Comparison of ENCODE assay signal across 8 mouse cellular contexts in genomic region chr5:43948748-43949275, GRCm38 (mm10). TPM values are rescaled to one million over a fixed set of nuclear protein-coding genes. Genes with fewer than 3 reads are reported as not detected.
DNase-seq lines count a peak whose midpoint lies in the region; ATAC-seq and TF ChIP-seq lines count a peak whose summit lies in the region.

No protein-coding gene starts in this region.

- no peaks in the 10 kb centered on the region for H3K9me3 ChIP-seq in forebrain, embryonic 10.5 days
- no peaks in the 10 kb centered on the region for H3K9me3 ChIP-seq in hindbrain, embryonic 10.5 days
- no peaks in the 10 kb centered on the region for H3K9me3 ChIP-seq in limb, embryonic 12.5 days
- H3K9me3 ChIP-seq in midbrain, embryonic 12.5 days = no peaks in the 10 kb centered on the region

- H3ac ChIP-seq in C2C12 (ENCODE audit: control insufficient read depth, insufficient read length, low read depth) = peak overlapping the region; percentile 61

- 2% methylated on average over 8 of the region's 8 CpGs for WGBS in forebrain, embryonic 10.5 days
- 4% methylated on average over 8 of the region's 8 CpGs for WGBS in hindbrain, embryonic 10.5 days
- 8% methylated on average over 8 of the region's 8 CpGs for WGBS in limb, embryonic 12.5 days
- 2% methylated on average over 8 of the region's 8 CpGs for whole genome bisulfite sequencing in midbrain, embryonic 12.5 days

- H3K4me3 ChIP-seq in C2C12 (ENCODE audit: insufficient read depth, poor library complexity, severe bottlenecking) = no peak overlapping the region
- H3K4me3 ChIP-seq in forebrain, embryonic 10.5 days = peak overlapping the region; percentile 51
- H3K4me3 ChIP-seq in hindbrain, embryonic 10.5 days = peak overlapping the region; percentile 51
- peak overlapping the region; percentile 5; the same call in 1 of the 2 replicates for H3K4me3 ChIP-seq in limb, embryonic 12.5 days (replicated peaks)
- peak overlapping the region; percentile 7; the same call in 1 of the 2 replicates for H3K4me3 ChIP-seq in midbrain, embryonic 12.5 days

- DNase-seq in forebrain, embryonic 10.5 days (ENCODE audit: extremely low spot score, low spot score) = peak; percentile 32
- peak; percentile 38 for DNase-seq in hindbrain, embryonic 10.5 days (ENCODE audit: low spot score)
- peak; percentile 29 for DNase-seq in thymus, postnatal 25 days
- DNase-seq in left cerebral cortex, postnatal 14 days (ENCODE audit: low spot score in 2 of 2) = no peak

- no peaks in the 10 kb centered on the region for H3K79me2 ChIP-seq in C2C12 (ENCODE audit: control insufficient read depth, insufficient read depth)

- H3K27ac ChIP-seq in forebrain, embryonic 10.5 days = peak overlapping the region; percentile 77
- peak overlapping the region; percentile 69 for H3K27ac ChIP-seq in hindbrain, embryonic 10.5 days
- H3K27ac ChIP-seq in limb, embryonic 12.5 days = peak overlapping the region; percentile 64; the same call in 1 of the 2 replicates
- no peak overlapping the region for H3K27ac ChIP-seq in midbrain, embryonic 12.5 days (replicated peaks)

- H3K4me2 ChIP-seq in limb, embryonic 12.5 days = peak overlapping the region; percentile 68
- H3K4me2 ChIP-seq in midbrain, embryonic 12.5 days (replicated peaks) = peak overlapping the region; percentile 61

- H3K36me3 ChIP-seq in C2C12 (ENCODE audit: control insufficient read depth, insufficient read depth) = no peaks in the 10 kb centered on the region
- no peaks in the 10 kb centered on the region for H3K36me3 ChIP-seq in forebrain, embryonic 10.5 days (replicated peaks)
- no peaks in the 10 kb centered on the region for H3K36me3 ChIP-seq in hindbrain, embryonic 10.5 days
- H3K36me3 ChIP-seq in limb, embryonic 12.5 days = no peaks in the 10 kb centered on the region
- H3K36me3 ChIP-seq in midbrain, embryonic 12.5 days = no peaks in the 10 kb centered on the region

- peaks cover 26% of the 10 kb centered on the region for H3K4me1 ChIP-seq in forebrain, embryonic 10.5 days
- H3K4me1 ChIP-seq in hindbrain, embryonic 10.5 days (replicated peaks) = peaks cover 22% of the 10 kb centered on the region
- H3K4me1 ChIP-seq in limb, embryonic 12.5 days (replicated peaks) = peaks cover 25% of the 10 kb centered on the region
- peaks cover 16% of the 10 kb centered on the region for H3K4me1 ChIP-seq in midbrain, embryonic 12.5 days

- no peak overlapping the region for H3K9ac ChIP-seq in limb, embryonic 12.5 days (replicated peaks)
- H3K9ac ChIP-seq in midbrain, embryonic 12.5 days (replicated peaks) = 0 out of 2 replicates have a peak overlapping the region, but pooled peaks have one; percentile 12

- no peaks in the 10 kb centered on the region for H3K27me3 ChIP-seq in C2C12 (ENCODE audit: control insufficient read depth, insufficient read depth, insufficient read length)
- H3K27me3 ChIP-seq in forebrain, embryonic 10.5 days (ENCODE audit: poor library complexity, severe bottlenecking) = peaks cover 4% of the 10 kb centered on the region; the same call in 1 of the 2 replicates
- H3K27me3 ChIP-seq in hindbrain, embryonic 10.5 days (ENCODE audit: insufficient read depth, poor library complexity, severe bottlenecking) = peaks cover 7% of the 10 kb centered on the region; the same call in 1 of the 2 replicates
- no peaks in the 10 kb centered on the region for H3K27me3 ChIP-seq in limb, embryonic 12.5 days
- peaks cover 5% of the 10 kb centered on the region; the same call in 1 of the 2 replicates for H3K27me3 ChIP-seq in midbrain, embryonic 12.5 days

- intact Hi-C loops in left cerebral cortex, postnatal 14 days (cut with DNase I) = no loop called here

- ATAC-seq in activated CD4-positive, CD25-positive, alpha-beta regulatory T cell, adult 4 months = peak; percentile 2
- no peak; the same call in 1 of the 2 replicates for ATAC-seq in limb, embryonic 12.5 days (ENCODE audit: insufficient number of reproducible peaks, insufficient read depth, low FRiP score, low TSS enrichment, low read depth)
- peak; percentile 24 for ATAC-seq in midbrain, embryonic 12.5 days (ENCODE audit: low FRiP score, low read depth)

- no peaks in the 10 kb centered on the region for H3K79me3 ChIP-seq in C2C12 (ENCODE audit: low read depth)

- no peak for TF ChIP-seq CTCF in C2C12 (IDR thresholded peaks at IDR 0.05; ENCODE audit: control insufficient read depth, insufficient read depth, insufficient read length)

TF ChIP-seq in C2C12, 6 proteins besides CTCF, POLR2A, EP300 and RAD21:
- TF ChIP-seq USF1 (IDR thresholded peaks at IDR 0.05; ENCODE audit: low read depth) (no peak), MAX (IDR thresholded peaks at IDR 0.05) (peak; percentile 65), MYOG (IDR thresholded peaks at IDR 0.05; ENCODE audit: control insufficient read depth, extremely low read depth, insufficient read length) (no peak), FOSL1 (IDR thresholded peaks at IDR 0.05; ENCODE audit: insufficient read depth, low read length, poor library complexity, severe bottlenecking) (peak; percentile 15), MYOD1 (IDR thresholded peaks at IDR 0.05; ENCODE audit: control insufficient read depth, insufficient read length, low read depth) (no peak)

RNA-seq across cellular contexts. Expression of gene Fgfbp1, which starts 32.8 kb away (rescaled TPM):
- 0.08 TPM for polyA plus RNA-seq in C2C12 (2012; fragmentation: generic; extraction: Trizol)
- polyA plus RNA-seq in activated CD4-positive, CD25-positive, alpha-beta regulatory T cell, adult 4 months (2017; shearing (Covaris generic)) = not detected
- polyA plus RNA-seq in forebrain, embryonic 10.5 days (2016; fragmentation: Nextera tagmentation; extraction: Ambion mirVana) = 0.71 and 0.89 TPM in 2 replicates
- 4.3 and 4.7 TPM in 2 replicates for polyA plus RNA-seq in hindbrain, embryonic 10.5 days (2016; fragmentation: Nextera tagmentation; extraction: Ambion mirVana)
- 3.2 and 4.5 TPM in 2 replicates for polyA plus RNA-seq in limb, embryonic 12.5 days (2016; fragmentation: Nextera tagmentation; extraction: Ambion mirVana)
- polyA plus RNA-seq in midbrain, embryonic 12.5 days (2016; fragmentation: Nextera tagmentation; extraction: Ambion mirVana) = 0.80 and 0.97 TPM in 2 replicates
- 1 to 10 TPM; 5.5 to 6.8 TPM for total RNA-seq in left cerebral cortex, postnatal 14 days (2021)

RNA-seq across cellular contexts. Expression of gene Gm7879, which starts 35.9 kb away (rescaled TPM):
- polyA plus RNA-seq in C2C12 (2012; fragmentation: generic; extraction: Trizol) = 33.0 TPM
- polyA plus RNA-seq in activated CD4-positive, CD25-positive, alpha-beta regulatory T cell, adult 4 months (2017; shearing (Covaris generic)) = 1 to 10 TPM in 1 of 2 experiments, not detected in 1; 7.7 TPM
- 0.63 and 1.1 TPM in 2 replicates for polyA plus RNA-seq in forebrain, embryonic 10.5 days (2016; fragmentation: Nextera tagmentation; extraction: Ambion mirVana)
- polyA plus RNA-seq in hindbrain, embryonic 10.5 days (2016; fragmentation: Nextera tagmentation; extraction: Ambion mirVana) = not detected in 2 replicates
- polyA plus RNA-seq in limb, embryonic 12.5 days (2016; fragmentation: Nextera tagmentation; extraction: Ambion mirVana) = 0.87 TPM in 1 of 2 replicates, not detected in the other
- not detected in 2 replicates for polyA plus RNA-seq in midbrain, embryonic 12.5 days (2016; fragmentation: Nextera tagmentation; extraction: Ambion mirVana)
- total RNA-seq in left cerebral cortex, postnatal 14 days (2021) = 10 to 100 TPM; 11.0 to 12.1 TPM

Comparison
In these comparisons a context has a peak if more than half of its experiments do, and no peak if none do; other contexts are left out.
1. DNase-seq: peak in forebrain, embryonic 10.5 days (single experiment), hindbrain, embryonic 10.5 days (single experiment) and thymus, postnatal 25 days (single experiment); none in left cerebral cortex, postnatal 14 days (0 of 2).